Mouse (Mus musculus) midbrain, embryonic 14.5 days (tissue): ENCODE measurements around the gene Dscam. TPM values are rescaled to one million over a fixed set of nuclear protein-coding genes. Genes with fewer than 3 reads are reported as not detected.
A peak's percentile ranks its signal among the peaks of the same experiment; 100 is the strongest.

Experiments
- ATAC-seq: fragments of 200-750 bp; cut with Nextera tagmentation; 2 replicates; pipeline ENCODE4 v1.8.0; 2017; ENCODE audit warnings: moderate number of reproducible peaks, moderate library complexity; ENCODE audit not compliant: low FRiP score, low TSS enrichment
- DNase-seq: peaks from one replicate; pipeline ENCODE4 v3.0.0-alpha.2; 2015
- H3K27ac ChIP-seq: fragments of 300-500 bp; sonication (generic); replicated peaks from 2 replicates; pipeline ENCODE4 v1.5.1; 2014; ENCODE audit warnings: mild to moderate bottlenecking, low read depth, low read length, moderate library complexity
- H3K27me3 ChIP-seq: fragments of 300-500 bp; sonication (generic); 2 replicates; pipeline ENCODE4 v1.6.1; 2014; ENCODE audit warnings: low read length, control low read depth, mixed read lengths; ENCODE audit not compliant: control insufficient read depth, insufficient read depth
- H3K36me3 ChIP-seq: fragments of 300-500 bp; sonication (generic); 2 replicates; pipeline ENCODE4 v1.6.1; 2014; ENCODE audit warnings: low read length, control low read depth; ENCODE audit not compliant: control insufficient read depth, insufficient read depth
- H3K4me1 ChIP-seq: fragments of 300-500 bp; sonication (generic); 2 replicates; pipeline ENCODE4 v1.6.1; 2014; ENCODE audit warnings: mild to moderate bottlenecking, antibody characterized with exemption, low read length, control low read depth; ENCODE audit not compliant: control insufficient read depth, insufficient read depth
- H3K4me2 ChIP-seq: fragments of 300-500 bp; sonication (generic); 2 replicates; pipeline ENCODE4 v1.6.1; 2014; ENCODE audit warnings: mild to moderate bottlenecking, low read length, moderate library complexity
- H3K4me3 ChIP-seq: fragments of 300-500 bp; sonication (generic); replicated peaks from 2 replicates; pipeline ENCODE4 v1.5.1; 2014; ENCODE audit warnings: low read depth, low read length
- H3K9ac ChIP-seq: fragments of 300-500 bp; sonication (generic); replicated peaks from 2 replicates; pipeline ENCODE4 v1.6.1; 2014; ENCODE audit warnings: mild to moderate bottlenecking, low read length, moderate library complexity
- H3K9me3 ChIP-seq: fragments of 300-500 bp; sonication (generic); 2 replicates; pipeline ENCODE4 v1.6.1; 2016; ENCODE audit warnings: low read length, control low read depth, mixed read lengths; ENCODE audit not compliant: control insufficient read depth
- WGBS: fragments of 180-500 bp; shearing (Covaris S2); extraction: QIAGEN DNeasy Blood & Tissue Kit; methylation state at CpG from one replicate; pipeline ENCODE4 v1.1.7; 2014; 5-methylcytosine and 5-hydroxymethylcytosine counted together
- polyA plus RNA-seq: library from polyadenylated mRNA; unstranded; fragments of >200 nt; fragmentation: Nextera tagmentation; extraction: Ambion mirVana; gene quantifications from 2 replicates; pipeline ENCODE4 v1.2.1, GENCODE M21; 2014

Dscam gene
- polyA plus RNA-seq, 1 experiment from 2014 or later: 24.7 TPM

DNA sequence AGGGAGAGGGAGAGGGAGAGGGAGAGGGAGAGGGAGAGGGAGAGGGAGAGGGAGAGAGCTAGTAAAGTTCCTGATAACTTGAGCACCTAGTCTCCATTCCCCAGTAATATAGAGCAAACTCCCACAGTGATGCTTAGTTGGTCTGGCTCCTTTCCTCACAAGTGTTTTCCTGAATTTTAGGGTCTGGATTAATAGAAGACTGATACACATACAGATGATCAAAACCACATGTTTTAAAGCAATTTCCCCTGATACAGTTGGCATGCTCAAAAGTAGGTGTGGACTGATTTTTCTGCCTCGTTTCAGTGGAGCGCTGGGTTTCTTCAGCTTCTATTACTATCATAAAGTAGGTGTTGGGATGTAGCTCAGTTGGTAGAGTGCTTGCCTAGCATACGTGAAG lies 519.1 kb downstream of the Dscam start:
- Histone ChIP-seq H3K27me3 (no peaks in the 10 kb centered on the region), H3K27ac (no peak overlapping the region), H3K9ac (no peak overlapping the region), H3K9me3 (no peaks in the 10 kb centered on the region), H3K4me3 (no peak overlapping the region), H3K4me2 (no peak overlapping the region), H3K4me1 (no peaks in the 10 kb centered on the region), H3K36me3 (peaks cover 43% of the 10 kb centered on the region)
- no peak for DNase-seq
- 96% methylated on average over 3 of the region's 3 CpGs for WGBS
- ATAC-seq: no peak

DNA sequence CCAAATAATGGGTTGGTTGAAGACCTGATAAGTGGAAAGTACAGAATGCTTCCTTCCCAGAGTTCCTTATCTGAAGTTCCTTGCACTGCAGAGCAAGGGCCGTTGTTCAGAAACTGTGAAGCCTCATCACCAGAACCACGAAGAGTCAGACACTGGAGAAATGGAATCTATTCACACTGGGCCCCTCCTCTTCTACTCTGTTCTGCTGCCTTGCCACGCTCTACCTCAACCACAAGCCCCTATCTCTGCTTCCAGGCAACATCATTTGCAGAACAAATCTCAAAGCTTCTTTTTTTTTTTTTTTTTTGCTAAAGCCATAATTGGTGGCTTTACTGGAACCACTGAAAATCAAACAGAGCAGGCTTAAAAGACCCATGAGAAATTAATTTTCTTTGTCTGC lies 530.5 kb downstream of the Dscam start:
- Histone ChIP-seq H3K9me3 (no peaks in the 10 kb centered on the region), H3K4me1 (no peaks in the 10 kb centered on the region), H3K36me3 (peaks cover 37% of the 10 kb centered on the region), H3K4me3 (no peak overlapping the region), H3K27me3 (no peaks in the 10 kb centered on the region), H3K9ac (no peak overlapping the region), H3K27ac (peak overlapping the region; percentile 27; the same call in 1 of the 2 replicates), H3K4me2 (no peak overlapping the region)
- DNase-seq (no peak), ATAC-seq (no peak)
- 60% methylated on average over 3 of the region's 3 CpGs for WGBS

DNA sequence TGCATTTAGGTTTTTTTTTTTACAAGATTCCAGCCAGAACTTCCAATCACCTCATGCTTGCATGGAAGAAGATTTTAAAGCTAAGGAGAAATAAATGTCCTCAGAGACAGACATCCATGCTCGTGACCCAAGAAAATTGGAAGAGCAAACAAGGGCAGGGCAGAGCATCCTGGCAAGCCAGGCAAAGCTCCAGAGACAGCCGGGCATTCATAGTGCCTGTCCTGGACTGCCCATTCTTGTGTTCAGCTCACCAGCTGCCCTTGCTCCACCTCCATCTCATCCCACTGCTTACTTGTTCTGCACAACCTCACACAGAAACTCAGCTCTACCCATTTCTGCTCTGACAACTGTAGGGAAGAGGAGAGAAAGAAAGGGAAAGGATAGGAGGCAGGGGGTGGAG lies 534.6 kb downstream of the Dscam start:
- Histone ChIP-seq H3K4me1 (no peaks in the 10 kb centered on the region), H3K27ac (no peak overlapping the region), H3K9me3 (no peaks in the 10 kb centered on the region), H3K4me3 (no peak overlapping the region), H3K9ac (no peak overlapping the region), H3K4me2 (no peak overlapping the region), H3K36me3 (peaks cover 12% of the 10 kb centered on the region), H3K27me3 (no peaks in the 10 kb centered on the region)
- ATAC-seq (no peak), DNase-seq (no peak)
- 75% methylated on average over 2 of the region's 2 CpGs for WGBS

DNA sequence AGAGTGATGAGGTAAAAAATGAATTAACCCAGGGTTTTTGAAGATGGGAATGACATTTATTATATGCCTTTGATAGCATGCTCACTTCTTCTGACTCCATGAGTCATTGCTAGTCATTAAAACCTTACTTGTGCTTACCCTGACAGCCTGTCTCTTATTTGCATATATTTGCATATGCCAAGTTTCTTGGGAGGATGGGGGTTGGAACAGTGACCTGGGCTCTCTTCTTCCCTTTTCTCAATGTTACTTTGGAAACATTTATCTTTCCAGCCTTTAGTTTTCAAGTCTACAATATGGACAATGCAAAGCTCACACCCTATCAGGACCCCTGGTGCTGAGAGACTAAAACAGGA lies 535.8 kb downstream of the Dscam start:
- DNase-seq: no peak
- Histone ChIP-seq H3K4me1 (no peaks in the 10 kb centered on the region), H3K4me3 (no peak overlapping the region), H3K9ac (no peak overlapping the region), H3K9me3 (no peaks in the 10 kb centered on the region), H3K27me3 (no peaks in the 10 kb centered on the region), H3K27ac (no peak overlapping the region), H3K4me2 (no peak overlapping the region), H3K36me3 (peaks cover 9% of the 10 kb centered on the region; the same call in 1 of the 2 replicates)
- no peak for ATAC-seq

DNA sequence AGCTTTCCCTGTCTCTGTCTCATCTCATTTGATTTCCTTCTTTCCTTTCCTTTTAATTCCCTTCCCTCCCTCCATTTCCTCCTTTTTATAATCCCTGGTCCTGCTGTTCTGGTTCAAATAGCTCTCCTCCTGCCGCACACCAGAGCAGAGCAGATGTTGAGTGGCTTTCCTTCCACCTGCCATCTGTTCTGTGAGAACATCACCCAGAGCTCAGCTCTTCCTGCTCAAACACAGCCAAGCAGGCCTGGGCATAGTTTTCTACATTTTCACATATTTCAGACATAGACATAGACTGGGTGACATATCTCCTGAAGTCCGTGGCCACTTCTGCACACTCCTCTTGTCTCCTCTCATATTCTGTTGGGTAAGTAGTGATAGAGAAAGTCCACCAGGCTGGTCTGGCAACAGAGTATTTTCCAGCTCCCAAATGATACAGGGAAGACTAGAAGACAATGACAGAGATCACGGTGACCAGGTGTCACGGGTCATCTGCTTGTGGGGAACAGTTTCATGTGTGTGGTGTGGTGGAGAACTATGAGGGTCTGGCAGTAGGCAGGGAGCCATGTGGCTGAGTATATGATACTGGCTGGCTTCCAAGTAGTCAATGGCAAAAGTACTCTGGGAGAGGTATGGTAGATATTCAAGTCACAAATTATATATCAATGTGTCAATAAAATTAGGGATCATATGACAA lies 536.3 kb downstream of the Dscam start:
- WGBS: 85% methylated on average over 4 of the region's 4 CpGs
- Histone ChIP-seq H3K9ac (no peak overlapping the region), H3K27ac (no peak overlapping the region), H3K4me3 (no peak overlapping the region), H3K9me3 (no peaks in the 10 kb centered on the region), H3K4me2 (no peak overlapping the region), H3K36me3 (peaks cover 5% of the 10 kb centered on the region; the same call in 1 of the 2 replicates), H3K27me3 (no peaks in the 10 kb centered on the region), H3K4me1 (no peaks in the 10 kb centered on the region)
- ATAC-seq (no peak), DNase-seq (no peak)

DNA sequence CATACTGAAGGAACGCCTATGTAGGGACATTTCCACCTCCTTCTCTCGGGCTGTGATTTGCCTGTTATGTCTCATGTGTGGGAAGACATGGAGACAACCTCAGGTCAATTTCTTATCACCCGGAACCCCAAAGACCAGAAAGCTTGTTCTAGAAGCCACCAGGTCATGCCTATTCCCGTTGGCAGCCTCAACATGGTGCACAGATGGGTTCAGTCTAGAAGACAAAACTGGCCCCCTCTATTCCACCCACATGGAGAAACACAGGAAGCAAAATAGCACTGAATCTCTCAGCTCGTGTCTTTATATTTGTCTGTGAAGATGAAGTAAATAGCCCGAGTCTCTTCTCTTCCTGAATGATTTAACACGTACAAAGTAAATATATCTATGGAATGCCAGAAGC lies 540.3 kb downstream of the Dscam start:
- WGBS: 90% methylated on average over 7 of the region's 7 CpGs
- Histone ChIP-seq H3K9me3 (no peaks in the 10 kb centered on the region), H3K9ac (no peak overlapping the region), H3K4me3 (no peak overlapping the region), H3K36me3 (peaks cover 18% of the 10 kb centered on the region), H3K27ac (no peak overlapping the region), H3K27me3 (no peaks in the 10 kb centered on the region), H3K4me1 (peaks cover under 1% of the 10 kb centered on the region; the same call in 1 of the 2 replicates), H3K4me2 (no peak overlapping the region)
- ATAC-seq: no peak
- no peak for DNase-seq

DNA sequence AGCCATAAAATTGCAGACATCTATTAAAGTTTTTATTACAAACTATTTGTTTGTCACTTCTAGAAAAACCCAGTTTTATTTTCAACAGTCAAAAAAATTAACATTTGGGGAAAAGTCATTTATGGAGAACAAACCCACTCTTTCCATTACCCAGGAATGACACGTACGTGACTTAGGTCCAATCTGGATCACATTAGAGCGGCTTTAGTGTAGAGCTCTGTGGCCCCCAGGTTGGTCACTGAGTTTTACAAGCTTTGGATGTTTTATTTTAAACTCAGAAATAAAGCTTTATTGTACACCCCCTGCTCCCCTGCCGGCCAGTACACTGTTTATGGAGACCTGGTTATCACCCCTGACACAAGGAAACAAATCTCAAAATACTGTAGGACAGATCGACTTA lies 540.9 kb downstream of the Dscam start:
- Histone ChIP-seq H3K36me3 (peaks cover 18% of the 10 kb centered on the region), H3K27me3 (no peaks in the 10 kb centered on the region), H3K4me1 (peaks cover 6% of the 10 kb centered on the region), H3K4me2 (no peak overlapping the region), H3K9ac (no peak overlapping the region), H3K9me3 (no peaks in the 10 kb centered on the region), H3K27ac (no peak overlapping the region), H3K4me3 (no peak overlapping the region)
- ATAC-seq: no peak
- WGBS: 91% methylated on average over 5 of the region's 5 CpGs
- no peak for DNase-seq

DNA sequence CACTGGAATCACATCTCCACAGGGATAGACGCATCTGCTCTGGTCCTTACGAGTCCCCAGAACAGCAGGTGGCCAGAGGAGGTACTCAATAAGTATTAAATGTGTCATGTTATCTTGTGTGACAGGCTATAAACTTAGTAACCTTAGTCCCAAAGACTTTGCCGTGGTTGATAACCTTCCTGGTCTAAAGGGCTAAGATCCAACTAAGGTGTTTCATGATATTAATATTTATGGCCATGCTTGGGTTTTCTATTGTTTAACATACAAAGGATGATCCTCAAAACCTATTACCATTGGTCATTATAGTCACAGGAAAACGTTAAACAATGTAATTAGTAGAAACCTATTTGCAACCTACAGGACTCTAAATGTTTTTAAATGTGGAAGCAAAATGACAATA lies 545.1 kb downstream of the Dscam start:
- no peak for ATAC-seq

DNA sequence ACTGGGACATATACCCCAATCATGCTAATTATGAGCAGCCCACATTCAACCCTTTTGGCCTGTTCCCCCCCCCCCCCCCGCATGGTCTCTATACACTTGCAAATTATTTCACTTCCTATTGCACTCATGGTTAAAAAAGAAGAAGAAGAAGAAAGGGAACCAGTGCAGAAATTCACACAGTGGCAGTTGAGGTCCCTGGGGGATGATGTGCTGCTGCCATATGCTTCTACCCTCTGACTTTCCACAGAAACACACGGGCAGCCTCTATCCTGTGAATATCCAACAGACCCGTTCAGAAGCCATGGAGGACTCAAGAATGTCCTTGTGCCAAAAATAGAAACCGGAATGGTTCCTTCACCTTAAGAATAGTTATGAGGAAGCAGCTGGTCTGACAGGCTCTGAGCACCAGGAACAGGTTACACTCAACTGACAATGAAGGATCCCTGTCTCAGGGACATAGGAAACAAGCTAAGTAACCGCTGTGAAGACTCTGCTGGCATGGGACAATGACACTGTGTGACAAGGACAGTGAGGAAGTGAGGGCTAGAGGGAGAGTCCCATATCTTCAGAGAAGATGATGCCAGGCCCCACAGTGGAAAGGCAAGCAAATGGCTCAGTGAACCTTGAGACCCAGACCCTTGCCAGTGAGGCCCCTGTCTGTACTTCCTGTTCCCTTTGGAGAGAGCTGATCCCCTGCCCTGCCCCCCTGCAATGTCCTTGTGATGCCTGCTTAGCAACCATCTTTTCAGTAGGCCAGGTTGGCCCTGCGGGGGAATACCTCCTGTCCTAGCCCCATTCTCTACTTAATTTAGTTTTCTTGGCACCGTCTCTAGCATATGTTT lies 545.8 kb downstream of the Dscam start:
- H3K27ac ChIP-seq: no peak overlapping the region
- no peak overlapping the region for H3K4me2 ChIP-seq
- H3K9me3 ChIP-seq: no peaks in the 10 kb centered on the region
- 73% methylated on average over 7 of the region's 7 CpGs for WGBS
- H3K4me1 ChIP-seq: peaks cover 9% of the 10 kb centered on the region
- H3K36me3 ChIP-seq: peaks cover 34% of the 10 kb centered on the region
- H3K27me3 ChIP-seq: no peaks in the 10 kb centered on the region
- DNase-seq (no peak), ATAC-seq (no peak)
- no peak overlapping the region for H3K9ac ChIP-seq
- H3K4me3 ChIP-seq: no peak overlapping the region

More for the DNA sequence above, 545.1 kb downstream of the Dscam start:
- Histone ChIP-seq H3K9ac (no peak overlapping the region), H3K4me1 (peaks cover 9% of the 10 kb centered on the region), H3K36me3 (peaks cover 34% of the 10 kb centered on the region), H3K9me3 (no peaks in the 10 kb centered on the region), H3K27ac (no peak overlapping the region), H3K4me3 (no peak overlapping the region), H3K27me3 (no peaks in the 10 kb centered on the region), H3K4me2 (no peak overlapping the region)
- 45% methylated on average over 4 of the region's 4 CpGs for WGBS
- DNase-seq: no peak
